Mouse (Mus musculus) small intestine, adult 2 months (tissue): ENCODE measurements around the gene Abtb2.

Experiments
- CTCF ChIP-seq: fragments of 200-500 bp; IDR thresholded peaks from 2 replicates; pipeline ENCODE4 v1.5.1; 2012; ENCODE audit warnings: low read depth, mild to moderate bottlenecking, control low read depth, inconsistent platforms, low read length, moderate library complexity, mixed read lengths; ENCODE audit not compliant: insufficient replicate concordance, insufficient read length; ENCODE audit errors: extremely low read depth
- POLR2A ChIP-seq: fragments of 200-500 bp; IDR thresholded peaks from 2 replicates; pipeline ENCODE4 v1.6.1; 2012; ENCODE audit warnings: low read depth, mild to moderate bottlenecking, control low read depth, inconsistent platforms, low read length, moderate library complexity

DNA sequence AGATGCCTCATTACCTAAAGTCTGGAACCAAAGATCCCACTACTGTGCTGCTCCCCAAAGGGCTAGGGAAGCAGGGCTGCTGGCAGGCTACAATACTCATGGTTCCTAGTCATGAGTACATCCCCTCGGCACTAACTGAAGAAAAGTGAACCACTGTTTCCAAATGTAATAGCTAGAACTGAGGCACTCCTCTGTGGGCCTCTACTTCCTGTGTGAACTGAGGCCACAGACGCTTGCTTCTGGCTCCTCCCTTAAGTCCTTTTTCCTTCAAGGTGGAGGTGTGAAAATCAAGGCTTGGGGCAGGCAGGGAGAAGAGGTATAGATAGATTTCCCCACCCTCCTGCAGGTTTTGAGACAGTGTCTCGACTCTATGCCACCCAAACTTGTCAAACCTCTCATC, 188.5 kb downstream of the Abtb2 start:
- TF ChIP-seq CTCF (no peak), POLR2A (no peak)
